Mouse (Mus musculus) stomach, postnatal 0 days (tissue): ENCODE results near the gene Xpr1.

ENCODE experiments used
- CTCF ChIP-seq: IDR thresholded peaks from 2 replicates; pipeline ENCODE4 v1.5.1; 2016; ENCODE audit warnings: antibody characterized with exemption, low read depth, mild to moderate bottlenecking, moderate library complexity
- EP300 ChIP-seq: optimal IDR thresholded peaks from 2 replicates; pipeline ENCODE3; 2016; ENCODE audit warnings: antibody characterized with exemption

DNA sequence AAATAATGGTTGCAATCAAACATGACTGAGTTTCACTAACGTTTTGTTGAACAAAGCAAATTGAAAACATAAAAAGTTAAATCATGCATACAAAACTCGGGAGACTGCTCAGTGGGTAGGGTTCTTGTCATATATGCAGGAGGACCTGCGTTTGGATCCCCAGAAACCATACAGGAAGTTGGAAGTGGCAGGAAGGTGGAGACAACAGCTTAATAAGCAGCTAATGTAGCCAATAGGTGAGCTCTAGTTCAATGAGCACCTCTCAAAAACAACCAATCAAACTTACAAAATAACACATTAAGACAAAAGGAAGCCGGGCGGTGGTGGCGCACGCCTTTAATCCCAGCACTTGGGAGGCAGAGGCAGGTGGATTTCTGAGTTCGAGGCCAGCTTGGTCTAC lies 162.9 kb downstream of the Xpr1 start:
- no peak for TF ChIP-seq CTCF
- TF ChIP-seq EP300 = no peak
